Mouse (Mus musculus): ENCODE results near the gene Camta1.

DNA sequence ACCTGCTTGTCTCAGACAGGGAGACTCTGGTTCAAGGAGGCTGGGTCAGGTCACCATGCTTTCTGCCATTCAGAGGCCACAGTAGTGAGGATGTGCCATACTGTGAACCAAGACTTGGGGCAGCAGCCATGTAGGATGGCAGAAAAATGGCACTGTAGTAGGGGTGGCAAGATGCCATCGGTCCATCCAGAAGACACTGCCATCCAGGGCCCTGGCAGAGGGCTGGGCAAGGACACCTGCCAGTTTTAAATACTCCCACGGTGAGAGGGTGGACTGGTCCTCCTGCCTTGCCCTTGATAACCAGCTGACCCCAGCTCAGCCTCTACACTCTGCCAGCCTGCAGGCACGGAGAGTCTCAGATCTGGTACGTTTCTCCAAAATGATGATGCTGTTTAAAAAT is 389.8 kb downstream of the Camta1 start:
- TF ChIP-seq ZNF384 (IDR thresholded peaks at IDR 0.05; ENCODE audit: low read depth, low read length) (no peak), ZC3H11A (IDR thresholded peaks at IDR 0.05; ENCODE audit: borderline replicate concordance, low read depth, low read length) (no peak), CHD2 (IDR thresholded peaks at IDR 0.05; ENCODE audit: low read depth, low read length) (no peak), HCFC1 (IDR thresholded peaks at IDR 0.05; ENCODE audit: borderline replicate concordance, insufficient read depth, low read length) (no peak), MAFK (IDR thresholded peaks at IDR 0.05; ENCODE audit: insufficient read depth, low read depth, low read length) (no peak)

All from ES-E14 (cell line).